Mouse (Mus musculus): ENCODE measurements around the gene Zic4.

GRCm38 (mm10) chr9:91356353-91356740, 5.9 kb upstream of the Zic4 start:
- no peak for TF ChIP-seq POLR2A (IDR thresholded peaks at IDR 0.05; ENCODE audit: borderline replicate concordance, insufficient read depth, low read length)
- TF ChIP-seq CTCF (IDR thresholded peaks at IDR 0.05; ENCODE audit: borderline replicate concordance, insufficient read depth, low read depth, low read length): no peak
